Mouse (Mus musculus) heart, adult 2 months (tissue): ENCODE measurements around the gene Cdyl. TPM values are rescaled to one million over a fixed set of nuclear protein-coding genes. Genes with fewer than 3 reads are reported as not detected.

Source experiments
- DNase-seq, 2 experiments: peaks; one replicate each; pipeline ENCODE4 v3.0.0; 2021
- H3K27ac ChIP-seq: fragments of 200-600 bp; 2 replicates; pipeline ENCODE4 v1.8.1; 2022
- H3K27me3 ChIP-seq: fragments of 200-500 bp; 2 replicates; pipeline ENCODE4 v1.6.1; 2012; ENCODE audit warnings: mild to moderate bottlenecking, low read length, inconsistent platforms, mixed read lengths; ENCODE audit not compliant: control insufficient read depth, insufficient read depth
- H3K36me3 ChIP-seq: fragments of 200-500 bp; 2 replicates; pipeline ENCODE4 v1.6.1; 2012; ENCODE audit warnings: low read length, inconsistent platforms; ENCODE audit not compliant: control insufficient read depth, insufficient read depth
- H3K4me1 ChIP-seq: fragments of 200-500 bp; 2 replicates; pipeline ENCODE4 v1.6.1; 2011; ENCODE audit warnings: low read length; ENCODE audit not compliant: control insufficient read depth, insufficient read depth
- H3K4me3 ChIP-seq: fragments of 200-600 bp; 2 replicates; pipeline ENCODE4 v1.8.1; 2022
- H3K79me2 ChIP-seq: fragments of 200-500 bp; replicated peaks from 2 replicates; pipeline ENCODE4 v1.6.1; 2012; ENCODE audit warnings: mild to moderate bottlenecking, inconsistent platforms, low read length, moderate library complexity, mixed read lengths; ENCODE audit not compliant: control insufficient read depth, insufficient read depth
- H3K9ac ChIP-seq: fragments of 200-500 bp; 2 replicates; pipeline ENCODE4 v1.6.1; 2012; ENCODE audit warnings: low read depth, mild to moderate bottlenecking, control low read depth, inconsistent platforms, low read length, mixed read lengths
- CTCF ChIP-seq: fragments of 200-600 bp; IDR thresholded peaks from 2 replicates; pipeline ENCODE4 v1.8.1; 2022; ENCODE audit warnings: antibody characterized with exemption, mild to moderate bottlenecking, moderate library complexity
- EP300 ChIP-seq: fragments of 200-500 bp; IDR thresholded peaks from 2 replicates; pipeline ENCODE4 v1.6.1; 2011; ENCODE audit warnings: low read depth, low read length, control low read depth; ENCODE audit not compliant: insufficient read depth
- POLR2A ChIP-seq: fragments of 200-500 bp; IDR thresholded peaks from 2 replicates; pipeline ENCODE4 v1.6.1; 2011; ENCODE audit warnings: mild to moderate bottlenecking, low read depth, low read length, control low read depth; ENCODE audit not compliant: insufficient read depth
- WGBS: fragments of 180-500 bp; shearing (Covaris S2); methylation state at CpG from one replicate; pipeline ENCODE4 v1.1.7; 2018; 5-methylcytosine and 5-hydroxymethylcytosine counted together
- intact Hi-C: fragments of 180-260 bp; cut with DNase I; formaldehyde crosslinking; loops from one replicate; pipeline ENCODE4 v1.15.1; 2025
- polyA plus RNA-seq: library from polyadenylated mRNA; depleted of rRNA; stranded (reverse); fragments of >200 nt; gene quantifications from 2 replicates; pipeline ENCODE4 v1.2.3, GENCODE M21; 2012
- total RNA-seq, 2 experiments: library from RNA; stranded (reverse); gene quantifications; 2 replicates each; pipeline ENCODE4 v1.2.3; 2021

The Cdyl gene
- total and polyA plus RNA-seq, 3 experiments = 3.1 to 11.2 (median 8.4) TPM

DNA sequence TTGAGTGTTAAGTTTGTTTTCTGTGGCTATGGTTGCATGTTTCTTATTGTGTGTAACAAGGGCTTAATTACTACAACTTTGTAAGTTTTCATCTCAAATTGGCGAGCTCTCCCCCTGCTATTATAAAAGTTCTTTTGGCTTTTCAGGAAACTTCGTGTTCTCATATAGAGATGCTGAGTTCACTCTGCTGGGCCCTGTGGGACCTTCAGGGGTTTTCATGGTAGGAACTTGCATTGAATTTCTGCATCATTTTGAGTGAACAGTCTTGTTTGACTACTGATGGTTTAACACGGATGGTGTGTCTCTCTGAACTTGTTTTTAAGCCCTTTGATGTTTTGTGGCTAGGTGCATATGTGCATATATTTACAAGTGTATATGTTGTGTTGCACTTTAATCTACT lies 121.1 kb downstream of the Cdyl start:
- intact Hi-C loops = loop anchor here (5.0 kb wide), 1 partner anchor 127 kb away; the partner anchor contains the start of gene Rpp40
- TF ChIP-seq POLR2A (no peak), EP300 (no peak), CTCF (no peak)
- no peak overlapping the region for H3K4me3 ChIP-seq
- H3K36me3 ChIP-seq = no peaks in the 10 kb centered on the region
- WGBS = 70% methylated on average over 3 of the region's 3 CpGs
- H3K4me1 ChIP-seq = peaks cover 2% of the 10 kb centered on the region
- H3K27me3 ChIP-seq = no peaks in the 10 kb centered on the region
- no peak overlapping the region for H3K9ac ChIP-seq
- no peak overlapping the region for H3K27ac ChIP-seq
- DNase-seq = no peak
- no peaks in the 10 kb centered on the region; the same call in none of the 2 replicates for H3K79me2 ChIP-seq

DNA sequence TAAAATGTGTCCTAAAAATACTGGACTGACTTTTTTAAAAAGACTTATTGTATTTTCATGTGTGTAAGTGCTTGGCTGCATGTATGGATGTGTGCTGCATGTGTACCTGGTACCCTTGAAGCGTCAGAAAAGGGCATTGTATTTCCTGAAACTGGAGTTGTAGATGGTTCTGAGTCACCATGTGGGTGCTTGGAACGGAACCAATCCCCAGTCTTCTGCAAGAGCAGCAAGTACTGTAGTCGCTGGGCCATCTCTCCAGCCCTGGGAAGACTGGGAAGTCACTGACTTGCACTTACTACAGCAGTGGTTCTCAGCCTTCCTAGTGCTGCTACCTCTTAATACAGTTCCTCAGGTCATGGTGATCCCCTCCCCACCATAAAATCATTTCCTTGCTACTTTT lies 122.1 kb downstream of the Cdyl start:
- Histone ChIP-seq H3K79me2 (no peaks in the 10 kb centered on the region; the same call in none of the 2 replicates), H3K27me3 (no peaks in the 10 kb centered on the region), H3K4me1 (peaks cover 6% of the 10 kb centered on the region), H3K36me3 (no peaks in the 10 kb centered on the region), H3K4me3 (no peak overlapping the region), H3K27ac (no peak overlapping the region), H3K9ac (no peak overlapping the region)
- WGBS = 65% methylated on average over 3 of the region's 3 CpGs
- DNase-seq = no peak
- no peak for TF ChIP-seq EP300
- no peak for TF ChIP-seq POLR2A
- TF ChIP-seq CTCF = no peak
- intact Hi-C loops = loop anchor here (5.0 kb wide), 1 partner anchor 126 kb away; the partner anchor contains the start of gene Rpp40

DNA sequence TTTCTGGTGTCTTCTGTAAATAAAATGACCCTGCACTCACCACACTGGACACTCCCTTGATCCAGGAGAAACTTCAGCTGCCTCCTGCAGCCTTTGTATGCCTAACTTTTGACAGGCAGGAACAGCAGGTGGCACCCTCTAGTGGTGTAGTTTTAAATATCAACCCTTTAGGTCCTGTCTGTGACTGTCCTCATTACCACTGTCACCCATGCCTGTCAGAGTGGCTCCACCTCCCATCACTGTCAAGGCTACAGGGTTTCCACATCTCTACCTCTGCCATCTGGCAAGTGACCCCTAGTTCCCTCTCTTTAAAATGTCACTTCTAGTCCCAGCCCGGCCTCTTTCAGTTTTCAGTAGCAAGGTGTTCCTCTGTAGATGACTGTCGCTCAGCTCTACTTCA lies 123.3 kb downstream of the Cdyl start:
- no peak overlapping the region for H3K9ac ChIP-seq
- TF ChIP-seq CTCF = peak; percentile 86
- no peak for TF ChIP-seq EP300
- H3K27me3 ChIP-seq = no peaks in the 10 kb centered on the region
- H3K4me1 ChIP-seq = peaks cover 4% of the 10 kb centered on the region
- no peak overlapping the region for H3K4me3 ChIP-seq
- no peaks in the 10 kb centered on the region; the same call in 1 of the 2 replicates for H3K79me2 ChIP-seq
- no peak overlapping the region for H3K27ac ChIP-seq
- DNase-seq = peak; percentile 35 to 46
- 80% methylated on average over 2 of the region's 2 CpGs for WGBS
- intact Hi-C loops = loop anchor here (5.0 kb wide), 1 partner anchor 124 kb away; the partner anchor contains the start of gene Rpp40
- no peaks in the 10 kb centered on the region for H3K36me3 ChIP-seq

DNA sequence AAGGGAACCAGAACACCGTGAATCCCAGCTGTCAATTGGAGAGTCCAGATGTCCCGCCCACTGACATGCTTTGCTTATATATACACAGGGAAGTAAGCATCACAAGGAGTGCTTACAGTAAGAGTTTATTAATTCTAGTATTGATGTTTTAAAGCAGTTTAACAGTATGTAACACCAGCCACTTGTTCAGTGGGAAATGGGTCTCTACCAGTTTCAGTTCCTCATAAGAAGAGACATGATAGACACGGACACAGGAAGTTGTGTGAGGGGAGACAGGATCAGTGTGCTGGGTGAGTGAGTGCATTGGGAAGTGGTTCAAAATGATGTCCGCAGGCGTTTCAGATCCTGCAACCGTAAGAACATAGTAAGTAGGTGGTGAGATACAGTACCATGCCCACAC lies 123.9 kb downstream of the Cdyl start:
- WGBS = 72% methylated on average over 6 of the region's 6 CpGs
- no peak overlapping the region for H3K4me3 ChIP-seq
- peak in 1 of 2 experiments; percentile 11 for DNase-seq
- H3K9ac ChIP-seq = no peak overlapping the region
- no peaks in the 10 kb centered on the region for H3K27me3 ChIP-seq
- no peak overlapping the region for H3K27ac ChIP-seq
- TF ChIP-seq POLR2A (no peak), EP300 (no peak), CTCF (no peak)
- no peaks in the 10 kb centered on the region for H3K36me3 ChIP-seq
- H3K79me2 ChIP-seq = no peaks in the 10 kb centered on the region; the same call in 1 of the 2 replicates
- intact Hi-C loops = loop anchor here (5.0 kb wide), 1 partner anchor 124 kb away; the partner anchor contains the start of gene Rpp40
- H3K4me1 ChIP-seq = peaks cover 4% of the 10 kb centered on the region

DNA sequence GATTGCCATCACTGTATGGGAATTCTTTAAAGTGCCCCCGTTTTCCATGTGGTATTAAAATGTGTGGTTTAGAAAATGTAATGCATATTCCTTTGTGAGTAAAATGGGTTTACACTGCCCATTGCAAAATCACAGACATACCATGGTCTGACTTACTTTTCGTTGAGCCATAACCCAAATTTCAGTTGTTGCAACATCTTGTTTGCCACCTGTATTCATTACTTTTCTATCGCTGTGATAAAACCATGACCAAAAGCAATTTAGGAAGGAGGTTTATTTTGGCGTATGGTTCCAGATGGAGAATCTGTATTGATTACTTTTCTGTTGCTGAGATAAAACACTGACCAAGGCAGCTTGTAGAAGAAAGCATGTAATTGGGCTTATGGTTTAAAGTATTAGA lies 124.6 kb downstream of the Cdyl start:
- Histone ChIP-seq H3K4me1 (peaks cover 4% of the 10 kb centered on the region), H3K9ac (no peak overlapping the region), H3K27me3 (no peaks in the 10 kb centered on the region), H3K36me3 (no peaks in the 10 kb centered on the region), H3K79me2 (peaks cover 1% of the 10 kb centered on the region; the same call in 1 of the 2 replicates), H3K4me3 (no peak overlapping the region), H3K27ac (no peak overlapping the region)
- DNase-seq = no peak
- WGBS = 95% methylated on average over 4 of the region's 4 CpGs
- intact Hi-C loops = loop anchor here (5.0 kb wide), 1 partner anchor 123 kb away; the partner anchor contains the start of gene Rpp40
- TF ChIP-seq EP300 = no peak
- TF ChIP-seq POLR2A = no peak
- no peak for TF ChIP-seq CTCF

DNA sequence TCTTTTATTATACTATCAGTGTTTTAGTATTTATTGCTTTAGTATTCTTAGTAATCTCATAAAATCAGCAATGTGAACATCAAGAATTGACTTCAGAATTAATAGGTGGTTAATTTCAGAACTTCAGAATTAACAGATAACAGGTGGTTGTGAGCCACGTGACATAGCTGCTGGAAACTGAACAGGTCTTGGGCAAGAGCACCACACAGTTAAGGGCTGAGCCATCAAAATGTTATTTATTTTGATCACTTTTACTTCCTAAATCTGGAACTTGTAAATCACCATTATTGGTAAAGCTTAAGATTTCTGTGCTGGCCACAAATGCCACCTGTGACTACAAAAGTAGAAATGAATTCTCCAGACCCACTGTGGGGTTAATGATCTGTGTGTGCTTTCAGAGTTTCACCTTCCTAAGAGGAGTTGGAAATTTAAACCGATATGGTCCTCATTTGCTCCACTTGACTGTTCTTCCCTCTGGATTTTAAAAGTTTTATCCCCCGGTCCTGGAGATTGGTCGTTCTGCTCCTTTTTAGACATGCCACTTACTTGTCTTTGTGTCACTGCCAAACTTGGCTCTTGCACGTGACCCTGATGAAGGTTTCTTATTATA lies 125.8 kb downstream of the Cdyl start:
- no peak for DNase-seq
- intact Hi-C loops = no loop called here
- Histone ChIP-seq H3K4me1 (peaks cover 4% of the 10 kb centered on the region), H3K9ac (no peak overlapping the region), H3K36me3 (no peaks in the 10 kb centered on the region), H3K27me3 (no peaks in the 10 kb centered on the region), H3K4me3 (no peak overlapping the region), H3K27ac (no peak overlapping the region), H3K79me2 (peaks cover 1% of the 10 kb centered on the region; the same call in 1 of the 2 replicates)
- WGBS = 63% methylated on average over 5 of the region's 5 CpGs
- TF ChIP-seq POLR2A = no peak
- TF ChIP-seq EP300 = no peak
- TF ChIP-seq CTCF = no peak
